Mouse (Mus musculus): ENCODE measurements around the gene Tmed10. TPM values are rescaled to one million over a fixed set of nuclear protein-coding genes. Genes with fewer than 3 reads are reported as not detected.
A peak's percentile ranks its signal among the peaks of the same experiment; 100 is the strongest.

Gene Tmed10
- polyA plus RNA-seq, 1 experiment: 144 TPM

DNA sequence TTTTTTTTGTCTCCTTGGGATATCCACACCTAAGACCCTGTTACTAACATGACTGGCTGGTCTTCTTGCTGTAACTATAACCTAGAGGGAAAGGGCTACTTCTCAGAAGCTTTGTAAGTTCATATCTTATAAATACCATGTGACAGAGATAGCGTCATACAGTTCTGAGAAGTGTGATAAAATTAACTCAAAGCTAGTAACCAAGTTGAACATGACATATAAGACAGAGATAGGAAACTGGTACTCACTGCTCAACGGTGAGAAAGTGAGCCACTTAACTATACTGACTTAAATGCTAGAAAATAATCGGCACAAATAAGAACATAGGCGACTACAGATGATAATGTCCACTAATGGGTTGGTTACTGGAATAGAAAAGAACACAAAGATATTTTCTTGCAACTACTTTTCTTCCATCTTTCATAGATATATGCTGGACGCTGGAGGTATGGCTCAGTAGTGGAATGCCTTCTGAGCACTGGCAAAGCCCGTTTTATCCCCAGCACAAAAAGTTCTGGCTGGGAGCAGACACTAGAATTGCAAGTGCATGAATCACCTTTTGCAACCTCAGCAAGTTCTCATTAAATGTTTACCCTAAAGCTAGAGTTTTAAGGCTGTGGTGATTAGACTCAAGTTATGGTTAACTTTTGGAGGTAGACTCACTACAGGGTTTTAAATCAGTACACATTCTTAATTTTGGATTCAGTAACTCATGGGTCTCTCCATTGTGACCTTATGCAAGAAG lies 36.9 kb downstream of the Tmed10 start:
- no peaks in the 10 kb centered on the region for H3K27me3 ChIP-seq (replicated peaks; ENCODE audit: control insufficient read depth, insufficient read depth, low read length)
- TF ChIP-seq CTCF (conservative IDR thresholded peaks at IDR 0.05; ENCODE audit: insufficient read depth, insufficient read length, low read depth, low read length) (no peak), POLR2A (IDR thresholded peaks at IDR 0.05; ENCODE audit: low read depth, low read length) (no peak)
- no peak overlapping the region for H3K4me3 ChIP-seq (ENCODE audit: insufficient read depth, low read depth, low read length)
- no peak for DNase-seq
- H3K36me3 ChIP-seq (ENCODE audit: control insufficient read depth, insufficient read depth, low read length): peaks cover 6% of the 10 kb centered on the region
- peaks cover 5% of the 10 kb centered on the region; the same call in 1 of the 2 replicates for H3K4me1 ChIP-seq (ENCODE audit: control insufficient read depth, insufficient read depth, low read length)
- 73% methylated on average over 6 of the region's 6 CpGs for WGBS
- no peak overlapping the region for H3K27ac ChIP-seq (ENCODE audit: insufficient read depth, low read depth, low read length)

- no peak for TF ChIP-seq POLR2A (IDR thresholded peaks at IDR 0.05; ENCODE audit: low read depth, low read length)
- no peak for TF ChIP-seq CTCF (conservative IDR thresholded peaks at IDR 0.05; ENCODE audit: insufficient read depth, insufficient read length, low read depth, low read length)
- Histone ChIP-seq H3K27me3 (replicated peaks; ENCODE audit: control insufficient read depth, insufficient read depth, low read length) (no peaks in the 10 kb centered on the region), H3K27ac (ENCODE audit: insufficient read depth, low read depth, low read length) (no peak overlapping the region), H3K4me3 (ENCODE audit: insufficient read depth, low read depth, low read length) (no peak overlapping the region), H3K4me1 (ENCODE audit: control insufficient read depth, insufficient read depth, low read length) (no peaks in the 10 kb centered on the region), H3K36me3 (ENCODE audit: control insufficient read depth, insufficient read depth, low read length) (peaks cover 11% of the 10 kb centered on the region)
- peak; percentile 48 for DNase-seq
- WGBS: 78% methylated on average over 7 of the region's 7 CpGs
Observed at GRCm38 (mm10) chr12:85330153-85330552, 44.5 kb downstream of the Tmed10 start.

- H3K27me3 ChIP-seq (replicated peaks; ENCODE audit: control insufficient read depth, insufficient read depth, low read length): no peaks in the 10 kb centered on the region
- no peak for TF ChIP-seq POLR2A (IDR thresholded peaks at IDR 0.05; ENCODE audit: low read depth, low read length)
- TF ChIP-seq CTCF (conservative IDR thresholded peaks at IDR 0.05; ENCODE audit: insufficient read depth, insufficient read length, low read depth, low read length): no peak
- peaks cover 11% of the 10 kb centered on the region for H3K36me3 ChIP-seq (ENCODE audit: control insufficient read depth, insufficient read depth, low read length)
- WGBS: 77% methylated on average over 3 of the region's 3 CpGs
- H3K4me3 ChIP-seq (ENCODE audit: insufficient read depth, low read depth, low read length): no peak overlapping the region
- peaks cover 8% of the 10 kb centered on the region; the same call in 1 of the 2 replicates for H3K4me1 ChIP-seq (ENCODE audit: control insufficient read depth, insufficient read depth, low read length)
- no peak for DNase-seq
- H3K27ac ChIP-seq (ENCODE audit: insufficient read depth, low read depth, low read length): no peak overlapping the region
Observed at GRCm38 (mm10) chr12:85308651-85309050, 66.0 kb downstream of the Tmed10 start.

DNA sequence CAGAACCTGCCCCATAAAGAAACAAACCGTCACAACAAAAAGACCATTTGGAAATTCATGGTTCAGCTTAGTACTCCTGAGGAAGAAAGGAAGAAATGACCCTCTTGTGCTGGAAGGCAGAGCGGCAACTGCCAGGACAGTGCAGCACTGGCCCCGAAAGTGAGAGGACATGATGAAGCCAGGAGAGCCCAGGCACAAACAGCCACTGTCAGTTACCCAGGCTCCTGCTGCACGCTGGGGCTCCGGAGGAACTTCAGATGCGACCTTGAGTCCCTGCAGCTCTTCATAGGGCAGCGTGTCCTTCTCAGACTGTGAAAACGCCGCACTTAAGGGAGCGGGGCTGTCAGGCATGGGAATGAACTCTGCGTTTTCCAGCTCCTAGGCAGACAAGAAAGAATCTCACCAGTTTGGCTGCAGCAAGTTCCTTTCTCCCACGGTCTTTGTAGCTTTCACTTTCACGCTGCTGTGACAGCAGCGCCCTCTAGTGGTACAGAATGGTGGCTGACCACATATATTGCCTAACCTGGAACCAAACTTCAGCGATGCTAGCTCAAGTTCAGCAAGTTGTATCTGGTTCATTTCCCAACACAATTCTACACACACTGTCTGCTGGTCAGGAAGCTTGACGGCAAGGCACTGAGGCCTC lies 69.3 kb downstream of the Tmed10 start:
- DNase-seq: peak; percentile 90
- peak overlapping the region; percentile 11; the same call in 1 of the 2 replicates for H3K27ac ChIP-seq (ENCODE audit: insufficient read depth, low read depth, low read length)
- WGBS: 25% methylated on average over 16 of the region's 16 CpGs

DNA sequence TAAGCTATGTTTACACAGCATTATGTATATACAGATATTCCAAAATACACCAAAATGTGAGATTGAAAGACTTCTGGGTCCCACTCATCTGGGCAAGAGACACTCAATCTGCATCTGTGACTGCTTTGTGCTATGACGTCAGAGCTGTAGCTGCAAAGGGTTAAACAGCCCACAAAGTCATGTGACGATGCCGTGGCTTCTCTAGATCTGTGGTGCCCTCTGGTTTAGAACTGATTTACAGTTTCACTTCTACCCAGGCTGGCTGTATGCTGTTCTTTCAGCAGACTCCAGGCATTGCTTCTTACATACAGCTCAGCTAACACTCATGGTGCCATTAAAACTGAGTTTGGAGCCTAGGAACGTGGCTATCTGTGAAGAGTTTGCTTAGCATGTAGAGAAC lies 69.9 kb downstream of the Tmed10 start:
- Histone ChIP-seq H3K27me3 (replicated peaks; ENCODE audit: control insufficient read depth, insufficient read depth, low read length) (no peaks in the 10 kb centered on the region), H3K27ac (ENCODE audit: insufficient read depth, low read depth, low read length) (no peak overlapping the region; the same call in 1 of the 2 replicates), H3K4me3 (ENCODE audit: insufficient read depth, low read depth, low read length) (no peak overlapping the region), H3K4me1 (ENCODE audit: control insufficient read depth, insufficient read depth, low read length) (peaks cover 11% of the 10 kb centered on the region; the same call in 1 of the 2 replicates), H3K36me3 (ENCODE audit: control insufficient read depth, insufficient read depth, low read length) (peaks cover 7% of the 10 kb centered on the region; the same call in 1 of the 2 replicates)
- peak; percentile 17 for DNase-seq
- 46% methylated on average over 4 of the region's 4 CpGs for WGBS
- TF ChIP-seq CTCF (conservative IDR thresholded peaks at IDR 0.05; ENCODE audit: insufficient read depth, insufficient read length, low read depth, low read length): no peak
- no peak for TF ChIP-seq POLR2A (IDR thresholded peaks at IDR 0.05; ENCODE audit: low read depth, low read length)

More for the DNA sequence above, 69.3 kb downstream of the Tmed10 start:
- Histone ChIP-seq H3K4me1 (ENCODE audit: control insufficient read depth, insufficient read depth, low read length) (peaks cover 11% of the 10 kb centered on the region; the same call in 1 of the 2 replicates), H3K36me3 (ENCODE audit: control insufficient read depth, insufficient read depth, low read length) (peaks cover 7% of the 10 kb centered on the region; the same call in 1 of the 2 replicates), H3K4me3 (ENCODE audit: insufficient read depth, low read depth, low read length) (peak overlapping the region; percentile 32; the same call in 1 of the 2 replicates), H3K27me3 (replicated peaks; ENCODE audit: control insufficient read depth, insufficient read depth, low read length) (no peaks in the 10 kb centered on the region)
- TF ChIP-seq CTCF (conservative IDR thresholded peaks at IDR 0.05; ENCODE audit: insufficient read depth, insufficient read length, low read depth, low read length) (peak; percentile 100), POLR2A (IDR thresholded peaks at IDR 0.05; ENCODE audit: low read depth, low read length) (no peak)

GRCm38 (mm10) chr12:85303256-85303655 lies 71.4 kb downstream of the Tmed10 start:
- Histone ChIP-seq H3K4me1 (ENCODE audit: control insufficient read depth, insufficient read depth, low read length) (peaks cover 18% of the 10 kb centered on the region), H3K4me3 (ENCODE audit: insufficient read depth, low read depth, low read length) (no peak overlapping the region), H3K27me3 (replicated peaks; ENCODE audit: control insufficient read depth, insufficient read depth, low read length) (no peaks in the 10 kb centered on the region), H3K36me3 (ENCODE audit: control insufficient read depth, insufficient read depth, low read length) (peaks cover 5% of the 10 kb centered on the region; the same call in 1 of the 2 replicates), H3K27ac (ENCODE audit: insufficient read depth, low read depth, low read length) (no peak overlapping the region)
- TF ChIP-seq CTCF (conservative IDR thresholded peaks at IDR 0.05; ENCODE audit: insufficient read depth, insufficient read length, low read depth, low read length): no peak
- no peak for TF ChIP-seq POLR2A (IDR thresholded peaks at IDR 0.05; ENCODE audit: low read depth, low read length)
- 43% methylated on average over 2 of the region's 2 CpGs for WGBS
- peak; percentile 73 for DNase-seq

DNA sequence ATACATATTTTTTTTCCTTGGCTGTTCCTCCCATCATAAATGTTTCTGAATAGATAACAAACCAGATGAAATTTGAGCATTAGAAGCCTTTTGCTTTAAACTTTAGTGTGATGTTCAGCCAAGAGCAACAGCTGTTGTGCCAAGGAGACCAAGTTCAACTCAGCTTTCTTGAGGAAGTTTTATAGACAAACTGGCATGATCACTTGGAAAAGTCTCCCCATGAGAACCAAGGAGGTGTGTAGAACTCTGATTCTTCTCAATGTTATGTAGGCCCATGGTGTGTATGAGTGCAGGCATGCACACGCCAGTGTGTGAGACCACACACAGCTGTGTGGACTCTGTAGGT lies 75.8 kb downstream of the Tmed10 start:
- Histone ChIP-seq H3K36me3 (ENCODE audit: control insufficient read depth, insufficient read depth, low read length) (no peaks in the 10 kb centered on the region; the same call in 1 of the 2 replicates), H3K4me3 (ENCODE audit: insufficient read depth, low read depth, low read length) (no peak overlapping the region), H3K27ac (ENCODE audit: insufficient read depth, low read depth, low read length) (peak overlapping the region; percentile 16; the same call in 1 of the 2 replicates), H3K4me1 (ENCODE audit: control insufficient read depth, insufficient read depth, low read length) (peaks cover 22% of the 10 kb centered on the region), H3K27me3 (replicated peaks; ENCODE audit: control insufficient read depth, insufficient read depth, low read length) (no peaks in the 10 kb centered on the region)
- DNase-seq: peak; percentile 54
- 50% methylated on average over 1 of the region's 1 CpGs for WGBS
- TF ChIP-seq CTCF (conservative IDR thresholded peaks at IDR 0.05; ENCODE audit: insufficient read depth, insufficient read length, low read depth, low read length): no peak
- no peak for TF ChIP-seq POLR2A (IDR thresholded peaks at IDR 0.05; ENCODE audit: low read depth, low read length)
